Mouse (Mus musculus) heart, embryonic 14.5 days (tissue): ENCODE results near the gene Klrc1. TPM values are rescaled to one million over a fixed set of nuclear protein-coding genes. Genes with fewer than 3 reads are reported as not detected.
"Not testable (repeated sequence)": the region's sequence is repeated elsewhere in the genome, so short reads cannot be mapped to it uniquely, and the experiment has no call there.

Source experiments
- ATAC-seq: fragments of 200-750 bp; cut with Nextera tagmentation; 2 replicates; pipeline ENCODE4 v1.8.0; 2017; ENCODE audit warnings: low read depth, moderate TSS enrichment; ENCODE audit not compliant: insufficient number of reproducible peaks, insufficient read depth, low FRiP score
- H3K27ac ChIP-seq, 2 experiments: fragments of 200-500 bp in 1 of 2; fragments of 300-500 bp in 1 of 2; sonication (generic) in 1 of 2; replicated peaks in 1 of 2; 2 replicates each; pipeline ENCODE4 v1.5.1; 2012 to 2014; ENCODE audit warnings: low read depth in 2 of 2, low read length in 2 of 2, control low read depth in 1 of 2, mild to moderate bottlenecking in 1 of 2, mixed read lengths in 1 of 2; ENCODE audit not compliant: control insufficient read depth in 1 of 2, insufficient read depth in 1 of 2
- H3K27me3 ChIP-seq: fragments of 300-500 bp; sonication (generic); 2 replicates; pipeline ENCODE4 v1.6.1; 2014; ENCODE audit warnings: mild to moderate bottlenecking, low read length, control low read depth; ENCODE audit not compliant: control insufficient read depth, insufficient read depth
- H3K36me3 ChIP-seq: fragments of 300-500 bp; sonication (generic); 2 replicates; pipeline ENCODE4 v1.6.1; 2014; ENCODE audit warnings: mild to moderate bottlenecking, control low read depth, low read length, mixed read lengths; ENCODE audit not compliant: control insufficient read depth, insufficient read depth
- H3K4me1 ChIP-seq, 2 experiments: fragments of 200-500 bp in 1 of 2; fragments of 300-500 bp in 1 of 2; sonication (generic) in 1 of 2; 2 replicates each; pipeline ENCODE4 v1.6.1; 2012 to 2014; ENCODE audit warnings: low read length in 2 of 2, control low read depth in 1 of 2, mixed read lengths in 1 of 2; ENCODE audit not compliant: control insufficient read depth in 2 of 2, insufficient read depth in 2 of 2
- H3K4me2 ChIP-seq: fragments of 300-500 bp; sonication (generic); 2 replicates; pipeline ENCODE4 v1.6.1; 2014; ENCODE audit warnings: mild to moderate bottlenecking, low read length
- H3K4me3 ChIP-seq, 2 experiments: fragments of 200-500 bp in 1 of 2; fragments of 300-500 bp in 1 of 2; sonication (generic) in 1 of 2; 2 replicates each; pipeline ENCODE4 v1.5.1; 2012 to 2014; ENCODE audit warnings: low read length in 2 of 2, mild to moderate bottlenecking in 2 of 2, control low read depth in 1 of 2, low read depth in 1 of 2, moderate library complexity in 1 of 2; ENCODE audit not compliant: control insufficient read depth in 1 of 2, insufficient read depth in 1 of 2
- H3K9ac ChIP-seq: fragments of 300-500 bp; sonication (generic); 2 replicates; pipeline ENCODE4 v1.6.1; 2014; ENCODE audit warnings: mild to moderate bottlenecking, low read length
- H3K9me3 ChIP-seq: fragments of 300-500 bp; sonication (generic); 2 replicates; pipeline ENCODE4 v1.6.1; 2016; ENCODE audit warnings: low read length, control low read depth; ENCODE audit not compliant: control insufficient read depth
- WGBS: fragments of 180-500 bp; shearing (Covaris S2); extraction: QIAGEN DNeasy Blood & Tissue Kit; methylation state at CpG from one replicate; pipeline ENCODE4 v1.1.7; 2014; 5-methylcytosine and 5-hydroxymethylcytosine counted together
- microRNA-seq: library from miRNA; unstranded; fragments of <30 nt; microRNA quantifications from one replicate; pipeline ENCODE4, GENCODE M21; 2016
- polyA plus RNA-seq: library from polyadenylated mRNA; unstranded; fragments of >200 nt; fragmentation: Nextera tagmentation; extraction: Ambion mirVana; gene quantifications from 2 replicates; pipeline ENCODE4 v1.2.1, GENCODE M21; 2014

Gene Klrc1
- polyA plus RNA-seq, 1 experiment from 2014 or later: not detected

DNA sequence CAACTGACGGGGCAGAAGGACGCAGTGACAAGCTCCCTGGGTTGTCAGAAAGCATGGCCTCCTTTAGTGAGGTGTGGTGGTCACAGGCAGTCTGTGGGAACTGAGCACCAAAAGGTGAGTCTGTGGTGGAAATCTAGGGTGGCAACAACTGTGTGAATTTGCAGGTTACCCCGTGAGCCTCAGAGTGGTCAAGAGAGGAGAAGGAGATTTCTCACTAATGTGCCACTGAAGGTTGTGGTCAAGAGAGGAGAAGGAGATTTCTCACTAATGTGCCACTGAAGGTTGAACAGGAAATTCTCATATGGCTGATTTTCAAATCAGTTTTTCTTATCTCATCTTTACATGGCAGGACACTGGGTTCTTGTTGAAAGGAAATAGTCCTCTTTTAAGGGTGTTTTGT, 17.5 kb downstream of the Klrc1 start:
- not testable (repeated sequence) for H3K27me3 ChIP-seq, H3K27ac ChIP-seq, ATAC-seq, H3K4me3 ChIP-seq, H3K36me3 ChIP-seq, H3K9ac ChIP-seq, H3K4me2 ChIP-seq, H3K4me1 ChIP-seq, H3K9me3 ChIP-seq
- WGBS: no CpG with 5 or more reads among the region's 3 CpGs

DNA sequence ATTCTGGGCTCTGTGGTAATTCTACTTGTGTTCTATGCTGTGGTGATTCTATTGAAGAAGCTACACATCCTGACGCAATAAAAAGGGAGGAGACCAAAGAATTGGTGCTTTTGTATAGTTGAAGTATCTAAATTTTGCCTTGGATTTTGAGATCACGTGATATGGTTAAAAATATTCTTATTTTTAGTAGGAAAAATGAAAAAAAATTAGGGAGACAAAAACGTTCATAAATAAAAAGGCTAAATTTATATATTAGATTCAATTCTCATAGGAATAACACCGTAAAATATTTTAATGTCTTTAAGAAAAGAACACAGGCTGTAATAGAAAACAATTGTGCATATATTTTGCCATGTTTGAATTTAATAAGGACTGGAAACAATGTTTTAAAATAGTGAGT, 18.2 kb downstream of the Klrc1 start, which contains the start of gene Klrc2:
TSS of gene Klrc2 (minus strand) at position 101 of the 400 bp plus-strand sequence.
- 65% methylated on average over 4 of the region's 4 CpGs for WGBS
- not testable (repeated sequence) for H3K4me3 ChIP-seq, H3K27ac ChIP-seq, H3K27me3 ChIP-seq, ATAC-seq, H3K4me1 ChIP-seq, H3K9me3 ChIP-seq, H3K36me3 ChIP-seq, H3K4me2 ChIP-seq, H3K9ac ChIP-seq

DNA sequence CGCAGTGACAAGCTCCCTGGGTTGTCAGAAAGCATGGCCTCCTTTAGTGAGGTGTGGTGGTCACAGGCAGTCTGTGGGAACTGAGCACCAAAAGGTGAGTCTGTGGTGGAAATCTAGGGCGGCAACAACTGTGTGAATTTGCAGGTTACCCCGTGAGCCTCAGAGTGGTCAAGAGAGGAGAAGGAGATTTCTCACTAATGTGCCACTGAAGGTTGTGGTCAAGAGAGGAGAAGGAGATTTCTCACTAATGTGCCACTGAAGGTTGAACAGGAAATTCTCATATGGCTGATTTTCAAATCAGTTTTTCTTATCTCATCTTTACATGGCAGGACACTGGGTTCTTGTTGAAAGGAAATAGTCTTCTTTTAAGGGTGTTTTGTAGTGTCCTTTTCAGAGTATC, 34.7 kb downstream of the Klrc1 start:
- 40% methylated on average over 1 of the region's 3 CpGs for WGBS
- not testable (repeated sequence) for H3K4me3 ChIP-seq, H3K4me1 ChIP-seq, H3K27me3 ChIP-seq, H3K9ac ChIP-seq, H3K27ac ChIP-seq, H3K9me3 ChIP-seq, H3K36me3 ChIP-seq, ATAC-seq, H3K4me2 ChIP-seq

DNA sequence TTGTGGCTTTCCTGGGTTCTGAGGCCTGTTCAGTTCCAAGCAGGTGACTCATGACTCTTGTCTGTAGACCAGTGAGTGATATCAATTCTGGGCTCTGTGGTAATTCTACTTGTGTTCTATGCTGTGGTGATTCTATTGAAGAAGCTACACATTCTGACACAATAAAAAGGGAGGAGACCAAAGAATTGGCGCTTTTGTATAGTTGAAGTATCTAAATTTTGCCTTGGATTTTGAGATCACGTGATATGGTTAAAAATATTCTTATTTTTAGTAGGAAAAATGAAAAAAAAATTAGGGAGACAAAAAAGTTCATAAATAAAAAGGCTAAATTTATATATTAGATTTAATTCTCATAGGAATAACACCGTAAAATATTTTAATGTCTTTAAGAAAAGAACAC, 35.5 kb downstream of the Klrc1 start, which contains the start of gene Klrc3:
TSS of gene Klrc3 (minus strand) at position 101 of the 400 bp plus-strand sequence.
- 76% methylated on average over 3 of the region's 3 CpGs for WGBS
- not testable (repeated sequence) for H3K4me2 ChIP-seq, H3K27me3 ChIP-seq, H3K9me3 ChIP-seq, H3K4me1 ChIP-seq, H3K4me3 ChIP-seq, ATAC-seq, H3K9ac ChIP-seq, H3K36me3 ChIP-seq, H3K27ac ChIP-seq

DNA sequence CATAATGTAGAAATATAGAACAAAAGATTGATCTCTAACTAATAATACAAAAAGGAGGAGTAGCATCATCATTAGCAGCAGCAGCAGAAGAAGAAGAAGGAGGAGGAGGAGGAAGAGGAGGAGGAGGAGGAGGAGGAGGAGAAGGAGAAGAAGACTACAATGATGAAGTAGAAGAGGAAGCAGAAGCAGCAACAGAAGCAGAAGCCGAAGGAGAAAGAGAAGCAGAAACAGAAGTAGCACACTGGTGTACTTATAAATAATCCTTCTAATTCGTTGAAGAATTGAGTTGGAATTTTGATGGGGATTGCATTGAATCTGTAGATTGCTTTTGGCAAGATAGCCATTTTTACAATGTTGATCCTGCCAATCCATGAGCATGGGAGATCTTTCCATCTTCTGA, 47.7 kb downstream of the Klrc1 start:
- H3K36me3 ChIP-seq, H3K9me3 ChIP-seq, H3K4me1 ChIP-seq, H3K4me3 ChIP-seq, H3K4me2 ChIP-seq, H3K9ac ChIP-seq, H3K27ac ChIP-seq, H3K27me3 ChIP-seq, ATAC-seq: not testable (repeated sequence)
- 70% methylated on average over 2 of the region's 2 CpGs for WGBS

DNA sequence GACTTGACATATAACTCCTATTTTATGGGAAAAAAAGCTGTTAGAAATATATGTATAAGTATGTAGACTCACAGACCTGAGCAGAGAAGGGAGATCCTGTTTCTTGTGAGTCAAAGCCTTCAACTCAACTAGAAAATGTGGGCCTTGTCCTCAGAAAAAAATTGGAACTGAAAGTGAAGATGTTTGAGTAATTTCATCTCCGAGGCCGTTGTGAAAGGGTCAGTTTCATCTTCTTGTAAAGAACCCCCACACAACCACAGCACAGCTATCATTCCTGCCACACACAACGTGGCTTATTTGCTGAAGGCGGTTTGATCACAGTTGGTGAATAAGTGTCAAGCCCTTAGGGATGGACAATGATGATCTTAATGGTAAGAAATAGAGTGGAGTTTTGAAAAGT, 55.0 kb downstream of the Klrc1 start, which contains the start of gene Klrk1:
TSS of gene Klrk1 (minus strand) at position 130 of the 400 bp plus-strand sequence.
- no peak within 1 kb of the TSS for H3K27ac ChIP-seq
- H3K9me3 ChIP-seq: no peaks in the 10 kb centered on the region
- ATAC-seq: no peak
- no peak within 1 kb of the TSS for H3K9ac ChIP-seq
- H3K36me3 ChIP-seq: no peaks in the 10 kb centered on the region
- H3K27me3 ChIP-seq: no peaks in the 10 kb centered on the region
- no peak within 1 kb of the TSS for H3K4me2 ChIP-seq
- WGBS: 75% methylated on average over 4 of the region's 4 CpGs
- H3K4me1 ChIP-seq: no peaks in the 10 kb centered on the region
- H3K4me3 ChIP-seq: no peak within 1 kb of the TSS

Small RNAs within 50 kb of the gene (microRNA-seq; reads per million reads assigned to microRNA genes)
- gene Mir680-1: not detected

Other genes with a start within 250 kb of the Klrc1 start
- 3.9 and 6.4 TPM in 2 replicates for gene Clec1a, start 227.0 kb downstream of the Klrc1 start, polyA plus RNA-seq
- 0.22 and 0.39 TPM in 2 replicates for gene Olr1, start 171.8 kb downstream of the Klrc1 start, polyA plus RNA-seq
- gene Tmem52b, start 166.4 kb downstream of the Klrc1 start, polyA plus RNA-seq: not detected in 2 replicates
- 12.1 and 16.3 TPM in 2 replicates for gene Gabarapl1, start 145.8 kb downstream of the Klrc1 start, polyA plus RNA-seq
- not detected in 2 replicates for gene Klre1, start 101.1 kb downstream of the Klrc1 start, polyA plus RNA-seq
- not detected in 2 replicates for gene Klrd1, start 87.2 kb downstream of the Klrc1 start, polyA plus RNA-seq
- 0.13 TPM in 1 of 2 replicates, not detected in the other for gene Klrk1, start 55.1 kb downstream of the Klrc1 start, polyA plus RNA-seq
- not detected in 2 replicates for gene Klrc3, start 35.6 kb downstream of the Klrc1 start, polyA plus RNA-seq
- gene Klrc2, start 18.3 kb downstream of the Klrc1 start, polyA plus RNA-seq: not detected in 2 replicates
- not detected in 2 replicates for gene Klri1, start 38.2 kb upstream of the Klrc1 start, polyA plus RNA-seq
- gene Klri2, start 61.5 kb upstream of the Klrc1 start, polyA plus RNA-seq: not detected in 2 replicates
- gene Gm156, start 105.3 kb upstream of the Klrc1 start, polyA plus RNA-seq: not detected in 2 replicates
- not detected in 2 replicates for gene Gm17631, start 183.7 kb upstream of the Klrc1 start, polyA plus RNA-seq
- gene Klra17, start 197.7 kb upstream of the Klrc1 start, polyA plus RNA-seq: not detected in 2 replicates
- gene Klra5, start 238.7 kb upstream of the Klrc1 start, polyA plus RNA-seq: not detected in 2 replicates